Mouse (Mus musculus) forebrain, postnatal 0 days (tissue): ENCODE measurements around the gene Pde4d. TPM values are rescaled to one million over a fixed set of nuclear protein-coding genes. Genes with fewer than 3 reads are reported as not detected.
A peak's percentile ranks its signal among the peaks of the same experiment; 100 is the strongest.

Experiments
- ATAC-seq: fragments of 200-750 bp; cut with Nextera tagmentation; 2 replicates; pipeline ENCODE4 v1.8.0; 2017; ENCODE audit warnings: mild to moderate bottlenecking, moderate library complexity
- DNase-seq: peaks from one replicate; pipeline ENCODE4 v3.0.0-alpha.2; 2015
- H3K27ac ChIP-seq: fragments of 300-500 bp; sonication (generic); 2 replicates; pipeline ENCODE4 v1.5.1; 2014; ENCODE audit warnings: low read depth, mild to moderate bottlenecking, antibody characterized with exemption, low read length, moderate library complexity, mixed read lengths
- H3K27me3 ChIP-seq: fragments of 300-500 bp; sonication (generic); 2 replicates; pipeline ENCODE4 v1.6.1; 2014; ENCODE audit warnings: mild to moderate bottlenecking, low read length, mixed read lengths; ENCODE audit not compliant: insufficient read depth
- H3K36me3 ChIP-seq: fragments of 300-500 bp; sonication (generic); 2 replicates; pipeline ENCODE4 v1.6.1; 2014; ENCODE audit warnings: mild to moderate bottlenecking, moderate library complexity; ENCODE audit not compliant: insufficient read depth
- H3K4me1 ChIP-seq: fragments of 300-500 bp; sonication (generic); 2 replicates; pipeline ENCODE4 v1.6.1; 2014; ENCODE audit warnings: antibody characterized with exemption; ENCODE audit not compliant: insufficient read depth
- H3K4me2 ChIP-seq: fragments of 300-500 bp; sonication (generic); 2 replicates; pipeline ENCODE4 v1.6.1; 2014; ENCODE audit warnings: low read depth, mild to moderate bottlenecking, moderate library complexity
- H3K4me3 ChIP-seq: fragments of 300-500 bp; sonication (generic); 2 replicates; pipeline ENCODE4 v1.5.1; 2014; ENCODE audit warnings: low read depth, low read length, mixed read lengths
- H3K9ac ChIP-seq: fragments of 300-500 bp; sonication (generic); 2 replicates; pipeline ENCODE4 v1.6.1; 2014; ENCODE audit warnings: mild to moderate bottlenecking
- H3K9me3 ChIP-seq: fragments of 300-500 bp; sonication (generic); 2 replicates; pipeline ENCODE4 v1.6.1; 2016; ENCODE audit warnings: low read length
- CTCF ChIP-seq: sonication (generic); IDR thresholded peaks from 2 replicates; pipeline ENCODE4 v1.5.1; 2016; ENCODE audit warnings: antibody characterized with exemption, control low read depth, low read depth
- WGBS: fragments of 180-500 bp; shearing (Covaris S2); extraction: QIAGEN DNeasy Blood & Tissue Kit; methylation state at CpG from one replicate; pipeline ENCODE4 v1.1.7; 2014; 5-methylcytosine and 5-hydroxymethylcytosine counted together
- polyA plus RNA-seq: library from polyadenylated mRNA; unstranded; fragments of >200 nt; fragmentation: Nextera tagmentation; extraction: Ambion mirVana; gene quantifications from 2 replicates; pipeline ENCODE4 v1.2.1, GENCODE M21; 2015
- total RNA-seq: library from RNA; depleted of rRNA; stranded (reverse); fragments of >200 nt; gene quantifications from 2 replicates; pipeline ENCODE4 v1.2.3, GENCODE M21; 2014

The Pde4d gene
- total and polyA plus RNA-seq, 2 experiments from 2014 or later = 13.2 to 78.8 TPM

- no peak for ATAC-seq
- DNase-seq = no peak
Observed at GRCm38 (mm10) chr13:109544646-109545045, 1094.9 kb downstream of the Pde4d start.

GRCm38 (mm10) chr13:109546337-109546736, 1096.6 kb downstream of the Pde4d start:
- 77% methylated on average over 18 of the region's 18 CpGs for WGBS
- no peaks in the 10 kb centered on the region for H3K9me3 ChIP-seq
- H3K27me3 ChIP-seq = no peaks in the 10 kb centered on the region
- ATAC-seq (no peak), DNase-seq (no peak)
- H3K9ac ChIP-seq = no peak overlapping the region
- no peak overlapping the region for H3K27ac ChIP-seq
- H3K4me1 ChIP-seq = no peaks in the 10 kb centered on the region
- TF ChIP-seq CTCF = no peak
- 0 out of 2 replicates have a peak overlapping the region, but pooled peaks have one; percentile 1 for H3K4me2 ChIP-seq
- no peaks in the 10 kb centered on the region for H3K36me3 ChIP-seq
- no peak overlapping the region for H3K4me3 ChIP-seq

More at GRCm38 (mm10) chr13:109544646-109545045, 1094.9 kb downstream of the Pde4d start:
- TF ChIP-seq CTCF = no peak
- Histone ChIP-seq H3K36me3 (no peaks in the 10 kb centered on the region), H3K9ac (no peak overlapping the region), H3K4me2 (no peak overlapping the region), H3K4me1 (no peaks in the 10 kb centered on the region), H3K4me3 (no peak overlapping the region), H3K27me3 (no peaks in the 10 kb centered on the region), H3K9me3 (no peaks in the 10 kb centered on the region), H3K27ac (no peak overlapping the region)
- WGBS = 59% methylated on average over 4 of the region's 4 CpGs

- Histone ChIP-seq H3K9me3 (no peaks in the 10 kb centered on the region), H3K27me3 (no peaks in the 10 kb centered on the region), H3K9ac (no peak overlapping the region), H3K4me1 (no peaks in the 10 kb centered on the region), H3K36me3 (no peaks in the 10 kb centered on the region), H3K27ac (no peak overlapping the region), H3K4me3 (no peak overlapping the region), H3K4me2 (no peak overlapping the region)
- no peak for TF ChIP-seq CTCF
- WGBS = 85% methylated on average over 10 of the region's 10 CpGs
- ATAC-seq = no peak
- DNase-seq = no peak
Observed at GRCm38 (mm10) chr13:109547006-109547587, 1097.3 kb downstream of the Pde4d start.

- peak; percentile 79 for TF ChIP-seq CTCF
- DNase-seq (peak; percentile 88), ATAC-seq (peak; percentile 59)
- Histone ChIP-seq H3K4me3 (no peak overlapping the region), H3K27ac (no peak overlapping the region), H3K9me3 (no peaks in the 10 kb centered on the region), H3K9ac (no peak overlapping the region), H3K36me3 (no peaks in the 10 kb centered on the region), H3K4me1 (no peaks in the 10 kb centered on the region), H3K27me3 (no peaks in the 10 kb centered on the region), H3K4me2 (no peak overlapping the region)
- WGBS = 26% methylated on average over 6 of the region's 6 CpGs
Observed at GRCm38 (mm10) chr13:109547700-109548099, 1098.0 kb downstream of the Pde4d start.

GRCm38 (mm10) chr13:109548263-109548662, 1098.5 kb downstream of the Pde4d start:
- TF ChIP-seq CTCF = peak; percentile 49; the same call in 1 of the 2 replicates
- Histone ChIP-seq H3K4me2 (no peak overlapping the region), H3K27me3 (no peaks in the 10 kb centered on the region), H3K4me1 (no peaks in the 10 kb centered on the region), H3K9me3 (no peaks in the 10 kb centered on the region), H3K36me3 (no peaks in the 10 kb centered on the region), H3K4me3 (no peak overlapping the region), H3K27ac (no peak overlapping the region), H3K9ac (no peak overlapping the region)
- ATAC-seq (no peak), DNase-seq (peak; percentile 44)
- 65% methylated on average over 5 of the region's 5 CpGs for WGBS

- DNase-seq (peak; percentile 73), ATAC-seq (peak; percentile 86)
- Histone ChIP-seq H3K9me3 (no peaks in the 10 kb centered on the region), H3K4me3 (no peak overlapping the region), H3K27ac (peak overlapping the region; percentile 37; the same call in 1 of the 2 replicates), H3K4me1 (no peaks in the 10 kb centered on the region), H3K27me3 (no peaks in the 10 kb centered on the region), H3K9ac (no peak overlapping the region), H3K36me3 (no peaks in the 10 kb centered on the region), H3K4me2 (no peak overlapping the region)
- TF ChIP-seq CTCF = no peak
- 36% methylated on average over 11 of the region's 11 CpGs for WGBS
Observed at GRCm38 (mm10) chr13:109548771-109549555, 1099.2 kb downstream of the Pde4d start.

- Histone ChIP-seq H3K36me3 (no peaks in the 10 kb centered on the region), H3K27ac (no peak overlapping the region), H3K27me3 (no peaks in the 10 kb centered on the region), H3K4me3 (no peak overlapping the region), H3K9me3 (no peaks in the 10 kb centered on the region), H3K4me1 (no peaks in the 10 kb centered on the region), H3K9ac (no peak overlapping the region), H3K4me2 (no peak overlapping the region)
- WGBS = 82% methylated on average over 3 of the region's 3 CpGs
- no peak for ATAC-seq
- no peak for TF ChIP-seq CTCF
- DNase-seq = no peak
Observed at GRCm38 (mm10) chr13:109551836-109552235, 1102.1 kb downstream of the Pde4d start.
